Comparison of ENCODE assay signal across 30 mouse cellular contexts in the genomic region with DNA sequence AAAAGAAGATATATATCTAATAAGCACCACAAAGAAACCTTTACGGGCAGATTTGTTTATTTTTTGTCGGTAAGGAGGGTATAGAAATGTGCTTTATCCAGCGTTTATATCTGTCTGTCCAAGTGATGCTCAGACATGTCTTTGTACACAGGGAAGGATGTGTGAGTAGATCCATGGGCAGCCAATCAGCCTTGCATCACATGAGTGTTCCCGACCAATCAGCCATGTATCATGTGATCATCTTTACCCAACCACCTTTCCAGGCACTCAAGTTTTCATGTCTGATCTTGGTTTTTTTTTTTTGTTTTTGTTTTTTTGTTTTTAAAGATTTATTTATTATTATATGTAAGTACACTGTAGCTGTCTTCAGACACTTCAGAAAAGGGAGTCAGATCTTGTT. TPM values are rescaled to one million over a fixed set of nuclear protein-coding genes. Genes with fewer than 3 reads are reported as not detected.
DNase-seq lines count a peak whose midpoint lies in the region; ATAC-seq and TF ChIP-seq lines count a peak whose summit lies in the region.
"Had no signal": no experiment of that assay in that cellular context is flagged by ENCODE, and none has a peak within 500 bp of the region (broad histone marks: within the 10 kb centered on the region; RNA-seq: fewer than 3 reads in every experiment).

No protein-coding gene starts in this region.

- H3K27ac ChIP-seq in forebrain, embryonic 13.5 days, result peak overlapping the region; percentile 49
- H3K27ac ChIP-seq in forebrain, embryonic 10.5 days, result no peak overlapping the region
- no peak overlapping the region for H3K27ac ChIP-seq in heart, embryonic 10.5 days
- H3K27ac ChIP-seq in forebrain, postnatal 0 days (ENCODE audit: low read depth, low read length), result peak overlapping the region; percentile 82
- H3K27ac ChIP-seq: embryonic facial prominence, embryonic 15.5 days; gastrocnemius, adult 2 months; heart, embryonic 13.5 days; hindbrain, embryonic 14.5 days; hindbrain, postnatal 0 days had no signal

- H3K36me3 ChIP-seq in forebrain, embryonic 13.5 days (ENCODE audit: poor library complexity, severe bottlenecking), result no peaks in the 10 kb centered on the region
- no peaks in the 10 kb centered on the region for H3K36me3 ChIP-seq in forebrain, embryonic 10.5 days (replicated peaks)
- no peaks in the 10 kb centered on the region for H3K36me3 ChIP-seq in heart, embryonic 10.5 days
- H3K36me3 ChIP-seq in forebrain, postnatal 0 days (ENCODE audit: insufficient read depth), result no peaks in the 10 kb centered on the region
- H3K36me3 ChIP-seq: embryonic facial prominence, embryonic 15.5 days; heart, embryonic 13.5 days had no signal

- peaks cover 21% of the 10 kb centered on the region for H3K4me1 ChIP-seq in forebrain, embryonic 13.5 days
- H3K4me1 ChIP-seq in forebrain, embryonic 10.5 days, result peaks cover 21% of the 10 kb centered on the region
- H3K4me1 ChIP-seq in heart, embryonic 10.5 days, result peaks cover 6% of the 10 kb centered on the region; the same call in 1 of the 2 replicates
- 0 out of 2 replicates have a peak, but pooled peaks cover 21% of the 10 kb centered on the region for H3K4me1 ChIP-seq in forebrain, postnatal 0 days (ENCODE audit: insufficient read depth)

- no peak for DNase-seq in forebrain, embryonic 10.5 days (ENCODE audit: extremely low spot score, low spot score)
- peak; percentile 3 for DNase-seq in heart, adult 11 months
- no peak for DNase-seq in heart, embryonic 10.5 days (ENCODE audit: low spot score)
- no peak for DNase-seq in forebrain, postnatal 0 days
- no peak for DNase-seq in lung, postnatal 36 days
- DNase-seq: adrenal gland, adult 8-10 months; adrenal gland, postnatal 25 days; B cell, adult 2 months; cerebellum, adult 11-12 months; cerebellum, adult 8-10 months; cerebellum, postnatal 10 days; cerebellum, postnatal 36 days; embryo, embryonic 11 days; gastrocnemius, adult 2 months; gastrocnemius, postnatal 14 days; heart, adult 18-20 months; heart, postnatal 14 days; heart, postnatal 4 days; kidney, adult 18-20 months had no signal

- WGBS in forebrain, embryonic 13.5 days, result 90% methylated on average over 4 of the region's 4 CpGs
- WGBS in forebrain, embryonic 10.5 days, result 88% methylated on average over 4 of the region's 4 CpGs
- WGBS in heart, embryonic 10.5 days, result 87% methylated on average over 4 of the region's 4 CpGs
- 84% methylated on average over 4 of the region's 4 CpGs for WGBS in forebrain, postnatal 0 days

- no peak overlapping the region for H3K4me3 ChIP-seq in forebrain, embryonic 13.5 days
- H3K4me3 ChIP-seq in forebrain, embryonic 10.5 days, result no peak overlapping the region
- H3K4me3 ChIP-seq in heart, embryonic 10.5 days, result no peak overlapping the region
- no peak overlapping the region for H3K4me3 ChIP-seq in forebrain, postnatal 0 days (ENCODE audit: low read depth, low read length)
- H3K4me3 ChIP-seq: embryonic facial prominence, embryonic 15.5 days; erythroblast, embryonic 14.5 days; gastrocnemius, adult 2 months; heart, embryonic 13.5 days had no signal

- H3K27me3 ChIP-seq in forebrain, embryonic 13.5 days, result peaks cover 32% of the 10 kb centered on the region
- H3K27me3 ChIP-seq in forebrain, embryonic 10.5 days (ENCODE audit: poor library complexity, severe bottlenecking), result peaks cover 55% of the 10 kb centered on the region
- H3K27me3 ChIP-seq in heart, embryonic 10.5 days (ENCODE audit: insufficient read depth, poor library complexity, severe bottlenecking), result peaks cover 18% of the 10 kb centered on the region; the same call in 1 of the 2 replicates
- no peaks in the 10 kb centered on the region for H3K27me3 ChIP-seq in forebrain, postnatal 0 days (ENCODE audit: insufficient read depth, low read length)
- H3K27me3 ChIP-seq: embryonic facial prominence, embryonic 15.5 days had no signal

- peak overlapping the region; percentile 10 for H3K4me2 ChIP-seq in forebrain, embryonic 13.5 days
- peak overlapping the region; percentile 80; the same call in 1 of the 2 replicates for H3K4me2 ChIP-seq in forebrain, postnatal 0 days (ENCODE audit: low read depth)
- H3K4me2 ChIP-seq: embryonic facial prominence, embryonic 15.5 days; heart, embryonic 13.5 days; hindbrain, embryonic 14.5 days had no signal

- no peak for TF ChIP-seq CTCF in forebrain, postnatal 0 days (IDR thresholded peaks at IDR 0.05; ENCODE audit: low read depth)

- ATAC-seq in forebrain, embryonic 13.5 days, result no peak
- 0 out of 2 replicates have a peak, but pooled peaks have one; percentile 32 for ATAC-seq in forebrain, postnatal 0 days
- no peak for ATAC-seq in erythroblast, adult 5-6 weeks (replicated peaks; ENCODE audit: low FRiP score, poor library complexity, severe bottlenecking)
- ATAC-seq: activated CD4-positive, CD25-positive, alpha-beta regulatory T cell, adult 4 months; CD4-positive, CD25-positive, alpha-beta regulatory T cell, adult 4 months; hindbrain, postnatal 0 days; inflammation-experienced regulatory T-cells, adult 6 months; intestine, embryonic 16.5 days had no signal

- no peaks in the 10 kb centered on the region for H3K9me3 ChIP-seq in forebrain, embryonic 13.5 days (replicated peaks)
- no peaks in the 10 kb centered on the region for H3K9me3 ChIP-seq in forebrain, embryonic 10.5 days
- no peaks in the 10 kb centered on the region for H3K9me3 ChIP-seq in heart, embryonic 10.5 days
- no peaks in the 10 kb centered on the region for H3K9me3 ChIP-seq in forebrain, postnatal 0 days (ENCODE audit: low read length)
- H3K9me3 ChIP-seq: embryonic facial prominence, embryonic 15.5 days; heart, embryonic 13.5 days had no signal

- H3K9ac ChIP-seq in forebrain, embryonic 13.5 days, result no peak overlapping the region
- no peak overlapping the region for H3K9ac ChIP-seq in forebrain, postnatal 0 days
- H3K9ac ChIP-seq: embryonic facial prominence, embryonic 15.5 days; heart, embryonic 13.5 days; hindbrain, embryonic 14.5 days had no signal

RNA-seq across cellular contexts. Expression of a gene that starts 3.1 kb away (rescaled TPM):
- 37.2 and 51.0 TPM in 2 replicates for polyA plus RNA-seq in forebrain, embryonic 13.5 days (2015; fragmentation: Nextera tagmentation; extraction: Ambion mirVana)
- polyA plus RNA-seq in forebrain, embryonic 10.5 days (2016; fragmentation: Nextera tagmentation; extraction: Ambion mirVana), result 4.4 and 5.3 TPM in 2 replicates
- polyA plus RNA-seq in heart, embryonic 10.5 days (2016; fragmentation: Nextera tagmentation; extraction: Ambion mirVana), result 3.5 and 3.7 TPM in 2 replicates
- 71.5 and 96.0 TPM in 2 replicates for total RNA-seq in forebrain, postnatal 0 days (2014; rRNA removed)
- polyA plus RNA-seq in forebrain, postnatal 0 days (2015; fragmentation: Nextera tagmentation; extraction: Ambion mirVana), result 26.3 and 26.4 TPM in 2 replicates
- total RNA-seq in erythroblast, adult 5-6 weeks (2015; ENCODE audit: low replicate concordance), result 2.9 and 3.5 TPM in 2 replicates
- total RNA-seq in erythroblast, adult 5-6 weeks (2017; ENCODE audit: low replicate concordance), result 1.1 and 4.4 TPM in 2 replicates
- polyA plus RNA-seq: erythroblast, embryonic 14.5 days had no signal

Comparison
In these comparisons a context has a peak if more than half of its experiments do, and no peak if none do; other contexts are left out.
1. H3K27ac ChIP-seq: peak in forebrain, embryonic 13.5 days (single experiment) and forebrain, postnatal 0 days (single experiment); none in forebrain, embryonic 10.5 days (single experiment) and heart, embryonic 10.5 days (single experiment).